Mouse (Mus musculus) spleen, postnatal 10 days (tissue): ENCODE measurements around the gene Fam104a.
A peak's percentile ranks its signal among the peaks of the same experiment; 100 is the strongest.

Source experiments
- DNase-seq, 2 experiments: peaks; one replicate each; pipeline ENCODE4 v3.0.0; 2021 to 2022; ENCODE audit warnings: low spot score in 2 of 2

Gene Fam104a

GRCm38 (mm10) chr11:113683957-113684706 lies at the start of gene Fam104a, which contains the start of gene D11Wsu47e:
Gene Fam104a, minus strand, starts transcription at chr11:113684155.
Gene D11Wsu47e, plus strand, starts transcription at chr11:113684412.
- DNase-seq: peak; percentile 96 to 97

- no peak for DNase-seq
These were observed 48.1 kb upstream of the Fam104a start for GRCm38 (mm10) chr11:113731945-113732612.

GRCm38 (mm10) chr11:113730879-113731278 lies 46.9 kb upstream of the Fam104a start:
- no peak for DNase-seq

- no peak for DNase-seq
These were observed 46.0 kb upstream of the Fam104a start for GRCm38 (mm10) chr11:113729917-113730316.

- no peak for DNase-seq
These were observed 45.3 kb upstream of the Fam104a start for GRCm38 (mm10) chr11:113729239-113729638.

- no peak for DNase-seq
These were observed 44.0 kb upstream of the Fam104a start for GRCm38 (mm10) chr11:113727992-113728391.

GRCm38 (mm10) chr11:113726994-113727888 lies 43.3 kb upstream of the Fam104a start:
- DNase-seq: no peak

GRCm38 (mm10) chr11:113725235-113726048 lies 41.5 kb upstream of the Fam104a start:
- DNase-seq: no peak

GRCm38 (mm10) chr11:113722405-113723090 lies 38.6 kb upstream of the Fam104a start:
- no peak for DNase-seq

GRCm38 (mm10) chr11:113717767-113718424 lies 33.9 kb upstream of the Fam104a start:
- no peak for DNase-seq

- no peak for DNase-seq
These were observed 32.2 kb upstream of the Fam104a start for GRCm38 (mm10) chr11:113716132-113716531.

- peak in 1 of 2 experiments; percentile 60 for DNase-seq
These were observed 31.2 kb upstream of the Fam104a start for GRCm38 (mm10) chr11:113715078-113715674.

- DNase-seq: no peak
These were observed 27.1 kb upstream of the Fam104a start for GRCm38 (mm10) chr11:113711061-113711460.

- DNase-seq: no peak
These were observed 26.4 kb upstream of the Fam104a start for GRCm38 (mm10) chr11:113710257-113710777.

- no peak for DNase-seq
These were observed 25.8 kb upstream of the Fam104a start, which contains the start of gene Cpsf4l for GRCm38 (mm10) chr11:113709731-113710256. Gene Cpsf4l, minus strand, starts transcription at chr11:113710017.

- DNase-seq: no peak
These were observed 25.3 kb upstream of the Fam104a start for GRCm38 (mm10) chr11:113709272-113709671.

GRCm38 (mm10) chr11:113708629-113709213 lies 24.8 kb upstream of the Fam104a start:
- no peak for DNase-seq

GRCm38 (mm10) chr11:113705966-113706652 lies 22.2 kb upstream of the Fam104a start:
- no peak for DNase-seq
